Mouse (Mus musculus) G1E (cell line): ENCODE data around the gene Actc1.

Experiments used
- CTCF ChIP-seq: IDR thresholded peaks from 2 replicates; pipeline ENCODE4 v1.5.1; 2012; ENCODE audit warnings: low read depth, low read length, inconsistent platforms, mixed read lengths
- GATA1 ChIP-seq: IDR thresholded peaks from 2 replicates; pipeline ENCODE4 v1.6.1; 2012; ENCODE audit warnings: borderline replicate concordance, low read length, inconsistent platforms, mixed read lengths
- POLR2AphosphoS5 ChIP-seq: IDR thresholded peaks from 2 replicates; pipeline ENCODE4 v1.6.1; 2012; ENCODE audit warnings: low read depth, low read length, inconsistent platforms; ENCODE audit not compliant: insufficient replicate concordance
- TAL1 ChIP-seq: conservative IDR thresholded peaks from 2 replicates; pipeline ENCODE4 v1.6.1; 2012; ENCODE audit warnings: low read depth, low read length, inconsistent platforms, mixed read lengths

GRCm38 (mm10) chr2:114054129-114054528 is 781 bp upstream of the Actc1 start:
- no peak for TF ChIP-seq CTCF
- TF ChIP-seq GATA1: no peak
- no peak for TF ChIP-seq TAL1
- no peak for TF ChIP-seq POLR2AphosphoS5
